In genomic region chr5:24730986-24731385, GRCm38 (mm10) we compare ENCODE assay signal across 7 mouse cellular contexts. TPM values are rescaled to one million over a fixed set of nuclear protein-coding genes. Genes with fewer than 3 reads are reported as not detected.
DNase-seq lines count a peak whose midpoint lies in the region; ATAC-seq and TF ChIP-seq lines count a peak whose summit lies in the region.

No protein-coding gene starts in this region.

- H3K9ac ChIP-seq in liver, embryonic 15.5 days: no peak overlapping the region

- H3K9me3 ChIP-seq in hindbrain, embryonic 10.5 days: no peaks in the 10 kb centered on the region
- no peaks in the 10 kb centered on the region for H3K9me3 ChIP-seq in liver, embryonic 15.5 days (replicated peaks)

- H3K4me1 ChIP-seq in thymus, adult 2 months (replicated peaks; ENCODE audit: control insufficient read depth, insufficient read depth, low read length): peaks cover 20% of the 10 kb centered on the region
- H3K4me1 ChIP-seq in hindbrain, embryonic 10.5 days (replicated peaks): peaks cover 51% of the 10 kb centered on the region
- peaks cover 21% of the 10 kb centered on the region; the same call in 1 of the 2 replicates for H3K4me1 ChIP-seq in liver, embryonic 15.5 days (replicated peaks)

- TF ChIP-seq CTCF in thymus, adult 2 months (IDR thresholded peaks at IDR 0.05; ENCODE audit: borderline replicate concordance, control insufficient read depth, extremely low read depth, insufficient read depth, low read length, poor library complexity): no peak

- H3K27ac ChIP-seq in thymus, adult 2 months (ENCODE audit: control insufficient read depth, insufficient read depth, low read length): no peak overlapping the region
- H3K27ac ChIP-seq in hindbrain, embryonic 10.5 days: peak overlapping the region; percentile 81
- no peak overlapping the region for H3K27ac ChIP-seq in liver, embryonic 15.5 days (replicated peaks)

- no peak for DNase-seq in thymus, adult 2 months
- DNase-seq in thymus, postnatal 4 days: no peak
- peak; percentile 43 for DNase-seq in hindbrain, embryonic 10.5 days (ENCODE audit: low spot score)
- DNase-seq in ovary, adult 18-20 months (ENCODE audit: low spot score): no peak
- no peak for DNase-seq in layer of hippocampus, postnatal 25 days (ENCODE audit: extremely low spot score in 1 of 2, low spot score in 1 of 2)

- no peak for TF ChIP-seq POLR2A in thymus, adult 2 months (IDR thresholded peaks at IDR 0.05; ENCODE audit: control insufficient read depth, extremely low read depth, insufficient read depth, low read length, poor library complexity)

- no peaks in the 10 kb centered on the region for H3K36me3 ChIP-seq in thymus, adult 2 months (ENCODE audit: control insufficient read depth, insufficient read depth, low read length)
- no peaks in the 10 kb centered on the region for H3K36me3 ChIP-seq in hindbrain, embryonic 10.5 days
- no peaks in the 10 kb centered on the region for H3K36me3 ChIP-seq in liver, embryonic 15.5 days (replicated peaks)

- ATAC-seq in liver, embryonic 15.5 days (ENCODE audit: insufficient read depth): no peak
- no peak for ATAC-seq in activated CD4-positive, CD25-positive, alpha-beta regulatory T cell, adult 4 months

- H3K4me3 ChIP-seq in thymus, adult 2 months (ENCODE audit: control insufficient read depth, insufficient read depth, low read length): peak overlapping the region; percentile 29
- peak overlapping the region; percentile 58 for H3K4me3 ChIP-seq in hindbrain, embryonic 10.5 days
- H3K4me3 ChIP-seq in liver, embryonic 15.5 days (replicated peaks): peak overlapping the region; percentile 40

- H3K27me3 ChIP-seq in thymus, adult 2 months (ENCODE audit: control insufficient read depth, insufficient read depth, low read length): peaks cover 12% of the 10 kb centered on the region
- peaks cover 44% of the 10 kb centered on the region for H3K27me3 ChIP-seq in hindbrain, embryonic 10.5 days (ENCODE audit: insufficient read depth, poor library complexity, severe bottlenecking)
- peaks cover 49% of the 10 kb centered on the region for H3K27me3 ChIP-seq in liver, embryonic 15.5 days

- 22% methylated on average over 15 of the region's 15 CpGs for WGBS in thymus, adult 2 months
- WGBS in hindbrain, embryonic 10.5 days: 3% methylated on average over 15 of the region's 15 CpGs
- 6% methylated on average over 15 of the region's 15 CpGs for WGBS in liver, embryonic 15.5 days (ENCODE audit: insufficient replicate concordance)

- peak overlapping the region; percentile 50 for H3K4me2 ChIP-seq in liver, embryonic 15.5 days

RNA-seq across cellular contexts. Expression of gene Wdr86, which starts 0.5 kb away (rescaled TPM):
- 5.7 and 6.8 TPM in 2 replicates for polyA plus RNA-seq in thymus, adult 2 months (2012; rRNA removed)
- polyA plus RNA-seq in hindbrain, embryonic 10.5 days (2016; fragmentation: Nextera tagmentation; extraction: Ambion mirVana): 20.9 and 25.2 TPM in 2 replicates
- 1.1 and 1.5 TPM in 2 replicates for polyA plus RNA-seq in liver, embryonic 15.5 days (2015; fragmentation: Nextera tagmentation; extraction: Ambion mirVana)
- polyA plus RNA-seq in activated CD4-positive, CD25-positive, alpha-beta regulatory T cell, adult 4 months (2017; shearing (Covaris generic)): under 1 TPM; 0.15 to 0.46 TPM
- total RNA-seq in layer of hippocampus, postnatal 25 days (2021): 1 to 10 TPM in 1 of 2 experiments, under 1 TPM in 1; 0.79 to 1.3 TPM

RNA-seq across cellular contexts. Expression of gene Crygn, which starts 26.8 kb away (rescaled TPM):
- polyA plus RNA-seq in thymus, adult 2 months (2012; rRNA removed): 0.43 TPM in 1 of 2 replicates, not detected in the other
- 0.42 and 0.44 TPM in 2 replicates for polyA plus RNA-seq in hindbrain, embryonic 10.5 days (2016; fragmentation: Nextera tagmentation; extraction: Ambion mirVana)
- not detected in 2 replicates for polyA plus RNA-seq in liver, embryonic 15.5 days (2015; fragmentation: Nextera tagmentation; extraction: Ambion mirVana)
- polyA plus RNA-seq in activated CD4-positive, CD25-positive, alpha-beta regulatory T cell, adult 4 months (2017; shearing (Covaris generic)): 1 to 10 TPM in 1 of 2 experiments, not detected in 1; 6.8 TPM
- total RNA-seq in layer of hippocampus, postnatal 25 days (2021): 1 to 10 TPM in 1 of 2 experiments, not detected in 1; 1.4 TPM

RNA-seq across cellular contexts. Expression of gene Nub1, which starts 45.7 kb away (rescaled TPM):
- 70.5 and 75.4 TPM in 2 replicates for polyA plus RNA-seq in thymus, adult 2 months (2012; rRNA removed)
- 27.3 and 28.8 TPM in 2 replicates for polyA plus RNA-seq in hindbrain, embryonic 10.5 days (2016; fragmentation: Nextera tagmentation; extraction: Ambion mirVana)
- polyA plus RNA-seq in liver, embryonic 15.5 days (2015; fragmentation: Nextera tagmentation; extraction: Ambion mirVana): 12.4 and 12.5 TPM in 2 replicates
- 10 to 100 TPM; 63.9 to 65.7 TPM for polyA plus RNA-seq in activated CD4-positive, CD25-positive, alpha-beta regulatory T cell, adult 4 months (2017; shearing (Covaris generic))
- total RNA-seq in layer of hippocampus, postnatal 25 days (2021): 10 to 100 TPM; 65.8 to 70.7 TPM
